ENCODE assay signal across 29 mouse cellular contexts in the genomic region with DNA sequence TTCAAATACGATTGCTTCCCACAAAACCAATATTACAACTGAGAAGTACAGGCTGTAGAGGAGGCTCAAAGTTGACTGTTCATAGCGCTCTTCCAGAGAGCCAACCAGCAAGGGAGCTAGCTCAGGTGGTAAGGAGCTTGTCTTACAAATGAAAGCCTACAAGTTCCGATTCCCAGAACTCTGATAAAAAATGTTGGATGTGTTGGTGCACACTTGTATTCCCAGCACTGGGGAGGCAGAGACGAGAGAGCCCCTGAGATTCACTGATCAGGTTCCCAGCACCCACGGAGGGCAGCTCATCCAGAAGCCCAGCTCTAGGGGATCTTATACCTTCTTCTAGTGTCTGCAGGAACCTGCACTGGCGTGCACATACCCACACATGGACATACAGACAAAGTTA.
"Had no signal": no experiment of that assay in that cellular context is flagged by ENCODE, and none has a peak within 500 bp of the region (broad histone marks: within the 10 kb centered on the region; RNA-seq: fewer than 3 reads in every experiment).

No protein-coding gene starts in this region.

- ATAC-seq: liver, embryonic 12.5 days; liver, postnatal 0 days; midbrain, embryonic 15.5 days; midbrain, embryonic 16.5 days had no signal

- H3K4me2 ChIP-seq: limb, embryonic 12.5 days; limb, embryonic 13.5 days; limb, embryonic 15.5 days; liver, embryonic 11.5 days; liver, embryonic 12.5 days; liver, embryonic 13.5 days; liver, embryonic 15.5 days; lung, embryonic 14.5 days; lung, embryonic 15.5 days; midbrain, embryonic 12.5 days; midbrain, embryonic 15.5 days; neural tube, embryonic 12.5 days had no signal

- H3K36me3 ChIP-seq: limb, embryonic 10.5 days; limb, embryonic 12.5 days; limb, embryonic 13.5 days; limb, embryonic 15.5 days; liver, embryonic 12.5 days; liver, embryonic 13.5 days; liver, embryonic 15.5 days; lung, embryonic 15.5 days; midbrain, embryonic 12.5 days; midbrain, embryonic 15.5 days; neural tube, embryonic 12.5 days had no signal

- DNase-seq: left cerebral cortex, postnatal 4 days; liver; liver, embryonic 13.5 days; liver, postnatal 0 days; lung, adult 18-20 months; lung, adult 2 months; lung, embryonic 14.5 days; lung, postnatal 10 days; lung, postnatal 14 days; lung, postnatal 36 days; lung, postnatal 4 days; midbrain, embryonic 14.5 days had no signal

- H3K4me1 ChIP-seq: limb, embryonic 10.5 days; limb, embryonic 12.5 days; limb, embryonic 13.5 days; limb, embryonic 15.5 days; liver, embryonic 12.5 days; liver, embryonic 13.5 days; liver, embryonic 15.5 days; lung, embryonic 15.5 days; megakaryocyte, embryonic 14.5 days; midbrain, embryonic 15.5 days; neural tube, embryonic 12.5 days had no signal

- H3K9me3 ChIP-seq: limb, embryonic 10.5 days; limb, embryonic 12.5 days; limb, embryonic 13.5 days; limb, embryonic 15.5 days; liver, embryonic 12.5 days; liver, embryonic 13.5 days; liver, embryonic 15.5 days; lung, embryonic 15.5 days; midbrain, embryonic 12.5 days; midbrain, embryonic 15.5 days; neural tube, embryonic 12.5 days had no signal

- H3K9ac ChIP-seq: limb, embryonic 12.5 days; limb, embryonic 13.5 days; limb, embryonic 15.5 days; liver, embryonic 12.5 days; liver, embryonic 13.5 days; liver, embryonic 14.5 days; liver, embryonic 15.5 days; liver, postnatal 0 days; lung, embryonic 14.5 days; lung, embryonic 15.5 days; midbrain, embryonic 12.5 days; midbrain, embryonic 15.5 days; neural tube, embryonic 12.5 days had no signal

- H3K27me3 ChIP-seq: limb, embryonic 13.5 days; limb, embryonic 15.5 days; liver, embryonic 12.5 days; liver, embryonic 13.5 days; liver, embryonic 15.5 days; lung, embryonic 15.5 days; megakaryocyte, embryonic 14.5 days; midbrain, embryonic 12.5 days; midbrain, embryonic 15.5 days; neural tube, embryonic 12.5 days had no signal

- H3K4me3 ChIP-seq: limb, embryonic 10.5 days; limb, embryonic 12.5 days; limb, embryonic 13.5 days; limb, embryonic 15.5 days; liver, embryonic 12.5 days; liver, embryonic 13.5 days; liver, embryonic 15.5 days; lung, embryonic 15.5 days; megakaryocyte, embryonic 14.5 days; midbrain, embryonic 10.5 days; midbrain, embryonic 12.5 days; midbrain, embryonic 15.5 days; myocyte; neural tube, embryonic 12.5 days had no signal

- H3K27ac ChIP-seq: limb, embryonic 10.5 days; limb, embryonic 12.5 days; limb, embryonic 13.5 days; limb, embryonic 15.5 days; liver, embryonic 12.5 days; liver, embryonic 13.5 days; liver, embryonic 14.5 days; liver, embryonic 15.5 days; lung, embryonic 15.5 days; macrophage; midbrain, embryonic 10.5 days; midbrain, embryonic 12.5 days; midbrain, embryonic 15.5 days; neural tube, embryonic 12.5 days had no signal
